Mouse (Mus musculus) liver, adult 2 months (tissue): ENCODE measurements around the gene Clip2. TPM values are rescaled to one million over a fixed set of nuclear protein-coding genes. Genes with fewer than 3 reads are reported as not detected.

Source experiments
- DNase-seq: peaks from one replicate; pipeline ENCODE4 v3.0.0-alpha.2; 2011; ENCODE audit warnings: low read depth, low spot score; ENCODE audit errors: extremely low read depth
- H3K27ac ChIP-seq: fragments of 200-500 bp; replicated peaks from 2 replicates; pipeline ENCODE4 v1.5.1; 2012; ENCODE audit warnings: low read depth, mild to moderate bottlenecking, control low read depth, inconsistent platforms, low read length; ENCODE audit not compliant: insufficient read depth
- H3K27me3 ChIP-seq: fragments of 200-500 bp; 2 replicates; pipeline ENCODE4 v1.6.1; 2012; ENCODE audit warnings: mild to moderate bottlenecking, moderate library complexity, low read length, inconsistent platforms; ENCODE audit not compliant: control insufficient read depth, insufficient read depth
- H3K36me3 ChIP-seq: fragments of 200-500 bp; 2 replicates; pipeline ENCODE4 v1.6.1; 2012; ENCODE audit warnings: low read length, inconsistent platforms; ENCODE audit not compliant: control insufficient read depth, insufficient read depth
- H3K4me1 ChIP-seq: fragments of 200-500 bp; 2 replicates; pipeline ENCODE4 v1.6.1; 2011; ENCODE audit warnings: low read length; ENCODE audit not compliant: control insufficient read depth, insufficient read depth
- H3K4me3 ChIP-seq: fragments of 200-500 bp; 2 replicates; pipeline ENCODE4 v1.5.1; 2011; ENCODE audit warnings: low read depth, mild to moderate bottlenecking, control low read depth, low read length, moderate library complexity; ENCODE audit not compliant: insufficient read depth
- H3K79me2 ChIP-seq: fragments of 200-500 bp; 2 replicates; pipeline ENCODE4 v1.6.1; 2012; ENCODE audit warnings: inconsistent platforms, mild to moderate bottlenecking, low read length, moderate library complexity; ENCODE audit not compliant: control insufficient read depth, insufficient read depth
- H3K9ac ChIP-seq: fragments of 200-500 bp; 2 replicates; pipeline ENCODE4 v1.6.1; 2012; ENCODE audit warnings: low read depth, mild to moderate bottlenecking, control low read depth, inconsistent platforms, low read length
- CTCF ChIP-seq: fragments of 200-500 bp; IDR thresholded peaks from 2 replicates; pipeline ENCODE4 v1.5.1; 2011; ENCODE audit warnings: low read depth, low read length, control low read depth
- POLR2A ChIP-seq: fragments of 200-500 bp; IDR thresholded peaks from 2 replicates; pipeline ENCODE4 v1.6.1; 2011; ENCODE audit warnings: low read length, control low read depth; ENCODE audit not compliant: insufficient read depth; ENCODE audit errors: extremely low read depth
- WGBS: fragments of 180-500 bp; shearing (Covaris S2); methylation state at CpG from one replicate; pipeline ENCODE4 v1.1.7; 2018; 5-methylcytosine and 5-hydroxymethylcytosine counted together
- polyA plus RNA-seq: library from polyadenylated mRNA; depleted of rRNA; stranded (reverse); fragments of >200 nt; gene quantifications from 2 replicates; pipeline ENCODE4 v1.2.3, GENCODE M21; 2012
- total RNA-seq: library from RNA; depleted of rRNA; stranded (reverse); fragments of >200 nt; gene quantifications from 2 replicates; pipeline ENCODE4 v1.2.3, GENCODE M21; 2014

The Clip2 gene
- total and polyA plus RNA-seq, 2 experiments, result 0.92 to 1.6 TPM

GRCm38 (mm10) chr5:134495796-134496195, 56.4 kb downstream of the Clip2 start:
- TF ChIP-seq CTCF (no peak), POLR2A (no peak)
- H3K79me2 ChIP-seq, result no peaks in the 10 kb centered on the region
- H3K36me3 ChIP-seq, result no peaks in the 10 kb centered on the region
- no peaks in the 10 kb centered on the region for H3K4me1 ChIP-seq
- 87% methylated on average over 4 of the region's 4 CpGs for WGBS
- H3K27me3 ChIP-seq, result no peaks in the 10 kb centered on the region
- DNase-seq, result no peak
- no peak overlapping the region for H3K27ac ChIP-seq
- no peak overlapping the region for H3K9ac ChIP-seq
- H3K4me3 ChIP-seq, result no peak overlapping the region

GRCm38 (mm10) chr5:134494142-134494541, 58.1 kb downstream of the Clip2 start:
- Histone ChIP-seq H3K9ac (no peak overlapping the region), H3K4me3 (no peak overlapping the region), H3K27me3 (no peaks in the 10 kb centered on the region), H3K79me2 (no peaks in the 10 kb centered on the region), H3K36me3 (no peaks in the 10 kb centered on the region), H3K4me1 (no peaks in the 10 kb centered on the region), H3K27ac (no peak overlapping the region)
- DNase-seq, result peak; percentile 54
- 56% methylated on average over 11 of the region's 11 CpGs for WGBS
- TF ChIP-seq CTCF (peak; percentile 98), POLR2A (no peak)

- WGBS, result 98% methylated on average over 4 of the region's 4 CpGs
- H3K4me3 ChIP-seq, result no peak overlapping the region
- H3K79me2 ChIP-seq, result no peaks in the 10 kb centered on the region
These were observed 59.3 kb downstream of the Clip2 start for GRCm38 (mm10) chr5:134492956-134493355.

GRCm38 (mm10) chr5:134491712-134492417, 60.4 kb downstream of the Clip2 start:
- 44% methylated on average over 18 of the region's 18 CpGs for WGBS
- Histone ChIP-seq H3K36me3 (no peaks in the 10 kb centered on the region), H3K79me2 (no peaks in the 10 kb centered on the region), H3K27me3 (no peaks in the 10 kb centered on the region), H3K27ac (no peak overlapping the region), H3K4me1 (no peaks in the 10 kb centered on the region), H3K4me3 (no peak overlapping the region), H3K9ac (no peak overlapping the region)
- DNase-seq, result peak; percentile 55
- no peak for TF ChIP-seq POLR2A
- peak; percentile 92 for TF ChIP-seq CTCF

More at GRCm38 (mm10) chr5:134492956-134493355, 59.3 kb downstream of the Clip2 start:
- Histone ChIP-seq H3K36me3 (no peaks in the 10 kb centered on the region), H3K27ac (no peak overlapping the region), H3K9ac (no peak overlapping the region), H3K4me1 (no peaks in the 10 kb centered on the region), H3K27me3 (no peaks in the 10 kb centered on the region)
- TF ChIP-seq CTCF (no peak), POLR2A (no peak)
- DNase-seq, result no peak

- Histone ChIP-seq H3K79me2 (no peaks in the 10 kb centered on the region), H3K27me3 (no peaks in the 10 kb centered on the region), H3K36me3 (no peaks in the 10 kb centered on the region), H3K27ac (no peak overlapping the region), H3K4me1 (no peaks in the 10 kb centered on the region), H3K4me3 (no peak overlapping the region), H3K9ac (no peak overlapping the region)
- 89% methylated on average over 2 of the region's 2 CpGs for WGBS
- TF ChIP-seq POLR2A, result no peak
- no peak for TF ChIP-seq CTCF
- no peak for DNase-seq
These were observed 61.0 kb downstream of the Clip2 start for GRCm38 (mm10) chr5:134491206-134491605.

- no peak for DNase-seq
- Histone ChIP-seq H3K36me3 (no peaks in the 10 kb centered on the region), H3K4me3 (no peak overlapping the region), H3K4me1 (no peaks in the 10 kb centered on the region), H3K27me3 (no peaks in the 10 kb centered on the region), H3K79me2 (no peaks in the 10 kb centered on the region), H3K27ac (no peak overlapping the region), H3K9ac (no peak overlapping the region)
- TF ChIP-seq CTCF, result peak; percentile 59
- TF ChIP-seq POLR2A, result no peak
- 91% methylated on average over 12 of the region's 12 CpGs for WGBS
These were observed 61.8 kb downstream of the Clip2 start for GRCm38 (mm10) chr5:134490465-134490864.
